Mouse (Mus musculus) stomach, postnatal 0 days (tissue): ENCODE results near the gene Nomo1. TPM values are rescaled to one million over a fixed set of nuclear protein-coding genes. Genes with fewer than 3 reads are reported as not detected.

Experiments used
- ATAC-seq: fragments of 200-750 bp; cut with Nextera tagmentation; 2 replicates; pipeline ENCODE4 v1.8.0; 2017; ENCODE audit not compliant: low FRiP score, low TSS enrichment
- DNase-seq: peaks from one replicate; pipeline ENCODE4 v3.0.0-alpha.2; 2016; ENCODE audit warnings: low spot score
- H3K27ac ChIP-seq: fragments of 300-500 bp; sonication (generic); replicated peaks from 2 replicates; pipeline ENCODE4 v1.5.1; 2014; ENCODE audit warnings: mild to moderate bottlenecking, control low read depth
- H3K27me3 ChIP-seq: fragments of 300-500 bp; sonication (generic); 2 replicates; pipeline ENCODE4 v1.6.1; 2014; ENCODE audit warnings: low read length; ENCODE audit not compliant: control insufficient read depth, insufficient read depth
- H3K36me3 ChIP-seq: fragments of 300-500 bp; sonication (generic); 2 replicates; pipeline ENCODE4 v1.6.1; 2014; ENCODE audit warnings: low read length, mixed read lengths; ENCODE audit not compliant: control insufficient read depth, insufficient read depth
- H3K4me1 ChIP-seq: fragments of 300-500 bp; sonication (generic); replicated peaks from 2 replicates; pipeline ENCODE4 v1.6.1; 2014; ENCODE audit warnings: antibody characterized with exemption; ENCODE audit not compliant: control insufficient read depth, insufficient read depth
- H3K4me2 ChIP-seq: fragments of 300-500 bp; sonication (generic); replicated peaks from 2 replicates; pipeline ENCODE4 v1.6.1; 2014; ENCODE audit warnings: low read depth, mild to moderate bottlenecking, control low read depth, moderate library complexity
- H3K4me3 ChIP-seq: fragments of 300-500 bp; sonication (generic); 2 replicates; pipeline ENCODE4 v1.5.1; 2014; ENCODE audit warnings: low read depth, low read length, control low read depth
- H3K9ac ChIP-seq: fragments of 300-500 bp; sonication (generic); 2 replicates; pipeline ENCODE4 v1.6.1; 2014; ENCODE audit warnings: mild to moderate bottlenecking, low read length, control low read depth, mixed read lengths
- H3K9me3 ChIP-seq: fragments of 300-500 bp; sonication (generic); 2 replicates; pipeline ENCODE4 v1.6.1; 2016; ENCODE audit warnings: low read length; ENCODE audit not compliant: control insufficient read depth
- CTCF ChIP-seq: IDR thresholded peaks from 2 replicates; pipeline ENCODE4 v1.5.1; 2016; ENCODE audit warnings: antibody characterized with exemption, low read depth, mild to moderate bottlenecking, moderate library complexity
- EP300 ChIP-seq: optimal IDR thresholded peaks from 2 replicates; pipeline ENCODE3; 2016; ENCODE audit warnings: antibody characterized with exemption
- WGBS: fragments of 180-500 bp; shearing (Covaris S2); extraction: QIAGEN DNeasy Blood & Tissue Kit; methylation state at CpG from one replicate; pipeline ENCODE4 v1.1.7; 2014; 5-methylcytosine and 5-hydroxymethylcytosine counted together
- polyA plus RNA-seq: library from polyadenylated mRNA; unstranded; fragments of >200 nt; fragmentation: Nextera tagmentation; extraction: Ambion mirVana; gene quantifications from 2 replicates; pipeline ENCODE4 v1.2.1, GENCODE M21; 2015

Gene Nomo1
- polyA plus RNA-seq, 1 experiment from 2014 or later = 20.3 TPM

DNA sequence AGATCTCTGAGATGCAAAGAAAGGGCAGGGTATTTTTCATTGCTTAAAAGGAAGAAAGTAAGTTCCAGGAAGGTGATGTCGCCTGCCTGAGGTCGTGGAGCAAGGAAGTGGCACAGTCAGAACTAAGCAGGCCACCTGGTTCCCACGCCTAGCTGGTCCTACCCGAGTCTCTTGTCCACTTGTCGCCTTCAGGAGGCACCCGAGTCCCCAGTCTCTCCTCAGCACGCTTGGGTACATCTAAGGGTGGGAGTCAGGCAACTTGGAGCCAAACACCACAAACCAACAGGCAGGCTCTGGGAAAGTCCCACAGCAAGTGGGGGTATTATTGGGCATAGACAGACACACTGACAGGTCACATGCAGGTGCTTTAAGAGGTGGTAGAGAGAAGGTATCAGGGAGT lies 97.2 kb downstream of the Nomo1 start:
- peak overlapping the region; percentile 89 for H3K27ac ChIP-seq
- H3K9ac ChIP-seq = no peak overlapping the region
- WGBS = 50% methylated on average over 7 of the region's 7 CpGs

GRCm38 (mm10) chr7:46131266-46131665 lies 97.8 kb downstream of the Nomo1 start:
- 15% methylated on average over 3 of the region's 3 CpGs for WGBS
- Histone ChIP-seq H3K27ac (peak overlapping the region; percentile 53; the same call in 1 of the 2 replicates), H3K4me1 (no peaks in the 10 kb centered on the region), H3K4me3 (no peak overlapping the region), H3K27me3 (no peaks in the 10 kb centered on the region), H3K36me3 (no peaks in the 10 kb centered on the region), H3K9me3 (no peaks in the 10 kb centered on the region), H3K9ac (no peak overlapping the region), H3K4me2 (no peak overlapping the region)
- TF ChIP-seq EP300 (no peak), CTCF (no peak)
- ATAC-seq (peak; percentile 79; the same call in 1 of the 2 replicates), DNase-seq (peak; percentile 75)

More for the DNA sequence above, 97.2 kb downstream of the Nomo1 start:
- Histone ChIP-seq H3K4me1 (no peaks in the 10 kb centered on the region), H3K36me3 (no peaks in the 10 kb centered on the region), H3K4me3 (no peak overlapping the region), H3K9me3 (no peaks in the 10 kb centered on the region), H3K27me3 (no peaks in the 10 kb centered on the region), H3K4me2 (no peak overlapping the region)
- DNase-seq = peak; percentile 66
- TF ChIP-seq EP300 = no peak
- TF ChIP-seq CTCF = peak; percentile 28; the same call in 1 of the 2 replicates
- ATAC-seq = peak; percentile 68

GRCm38 (mm10) chr7:46131806-46132205 lies 98.3 kb downstream of the Nomo1 start:
- no peaks in the 10 kb centered on the region for H3K27me3 ChIP-seq
- TF ChIP-seq CTCF (no peak), EP300 (no peak)
- H3K4me3 ChIP-seq = no peak overlapping the region
- DNase-seq (no peak), ATAC-seq (no peak)
- H3K9me3 ChIP-seq = no peaks in the 10 kb centered on the region
- H3K4me2 ChIP-seq = no peak overlapping the region
- no peaks in the 10 kb centered on the region for H3K4me1 ChIP-seq
- WGBS = 59% methylated on average over 8 of the region's 8 CpGs
- peak overlapping the region; percentile 53; the same call in 1 of the 2 replicates for H3K27ac ChIP-seq
- H3K36me3 ChIP-seq = no peaks in the 10 kb centered on the region
- no peak overlapping the region for H3K9ac ChIP-seq

DNA sequence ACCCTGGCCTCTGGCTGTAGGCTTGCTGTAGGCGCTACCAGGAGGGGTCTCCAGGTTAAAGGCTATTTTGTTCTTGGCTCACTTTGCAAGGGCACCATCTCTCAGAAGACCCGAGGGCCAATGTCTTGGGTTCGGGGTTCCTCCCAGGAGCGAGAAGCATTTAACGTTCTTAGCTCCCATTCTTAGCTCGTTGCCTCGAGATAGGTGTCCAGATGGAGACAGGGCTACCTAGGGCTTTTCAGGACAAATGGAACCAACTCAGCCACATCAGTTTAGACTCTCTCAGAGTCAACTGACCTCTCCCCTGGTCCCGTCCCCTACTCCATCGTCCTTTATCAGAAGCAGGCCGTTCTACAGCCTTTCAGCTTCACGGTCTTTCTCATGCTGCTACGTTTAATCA lies 98.7 kb downstream of the Nomo1 start:
- no peak for ATAC-seq
- no peaks in the 10 kb centered on the region for H3K36me3 ChIP-seq
- H3K9ac ChIP-seq = no peak overlapping the region
- H3K4me2 ChIP-seq = no peak overlapping the region
- no peak overlapping the region for H3K4me3 ChIP-seq
- no peaks in the 10 kb centered on the region for H3K9me3 ChIP-seq
- DNase-seq = no peak
- no peak overlapping the region for H3K27ac ChIP-seq
- 86% methylated on average over 12 of the region's 12 CpGs for WGBS
- no peaks in the 10 kb centered on the region for H3K27me3 ChIP-seq
- H3K4me1 ChIP-seq = no peaks in the 10 kb centered on the region
- TF ChIP-seq EP300 = no peak
- TF ChIP-seq CTCF = no peak

Other genes with a start within 250 kb of the Nomo1 start
- gene Lmtk3, start 250.0 kb upstream of the Nomo1 start, polyA plus RNA-seq = 0.15 and 0.27 TPM in 2 replicates
- gene Sult2b1, start 249.0 kb upstream of the Nomo1 start, polyA plus RNA-seq = 83.2 and 87.1 TPM in 2 replicates
- 59.7 and 62.4 TPM in 2 replicates for gene Cyth2, start 219.1 kb upstream of the Nomo1 start, polyA plus RNA-seq
- gene Kcnj14, start 208.9 kb upstream of the Nomo1 start, polyA plus RNA-seq = 0.22 TPM in 2 replicates
- 25.6 and 25.7 TPM in 2 replicates for gene Grwd1, start 202.8 kb upstream of the Nomo1 start, polyA plus RNA-seq
- 49.8 and 54.6 TPM in 2 replicates for gene Kdelr1, start 160.9 kb upstream of the Nomo1 start, polyA plus RNA-seq
- gene Grin2d, start 155.3 kb upstream of the Nomo1 start, polyA plus RNA-seq = 0.35 and 0.38 TPM in 2 replicates
- gene Syngr4, start 137.0 kb upstream of the Nomo1 start, polyA plus RNA-seq = 0.46 and 0.79 TPM in 2 replicates
- gene Tmem143, start 136.8 kb upstream of the Nomo1 start, polyA plus RNA-seq = 3.1 and 3.2 TPM in 2 replicates
- gene Emp3, start 112.3 kb upstream of the Nomo1 start, polyA plus RNA-seq = 135 and 151 TPM in 2 replicates
- 1.7 and 2.3 TPM in 2 replicates for gene Ccdc114, start 109.6 kb upstream of the Nomo1 start, polyA plus RNA-seq
- gene Abcc6, start 3.4 kb upstream of the Nomo1 start, polyA plus RNA-seq = 0.44 and 0.87 TPM in 2 replicates
- 0.61 and 0.81 TPM in 2 replicates for gene Kcnj11, start 67.1 kb downstream of the Nomo1 start, polyA plus RNA-seq
- gene Abcc8, start 146.3 kb downstream of the Nomo1 start, polyA plus RNA-seq = 3.6 and 4.0 TPM in 2 replicates
- gene Ush1c, start 204.8 kb downstream of the Nomo1 start, polyA plus RNA-seq = 1.4 and 2.1 TPM in 2 replicates
- gene Otog, start 207.3 kb downstream of the Nomo1 start, polyA plus RNA-seq = 0.01 TPM in 1 of 2 replicates, not detected in the other